Mouse (Mus musculus): Measurements from ENCODE around the gene Hist2h2ac.
A peak's percentile ranks its signal among the peaks of the same experiment; 100 is the strongest.

The Hist2h2ac gene

DNA sequence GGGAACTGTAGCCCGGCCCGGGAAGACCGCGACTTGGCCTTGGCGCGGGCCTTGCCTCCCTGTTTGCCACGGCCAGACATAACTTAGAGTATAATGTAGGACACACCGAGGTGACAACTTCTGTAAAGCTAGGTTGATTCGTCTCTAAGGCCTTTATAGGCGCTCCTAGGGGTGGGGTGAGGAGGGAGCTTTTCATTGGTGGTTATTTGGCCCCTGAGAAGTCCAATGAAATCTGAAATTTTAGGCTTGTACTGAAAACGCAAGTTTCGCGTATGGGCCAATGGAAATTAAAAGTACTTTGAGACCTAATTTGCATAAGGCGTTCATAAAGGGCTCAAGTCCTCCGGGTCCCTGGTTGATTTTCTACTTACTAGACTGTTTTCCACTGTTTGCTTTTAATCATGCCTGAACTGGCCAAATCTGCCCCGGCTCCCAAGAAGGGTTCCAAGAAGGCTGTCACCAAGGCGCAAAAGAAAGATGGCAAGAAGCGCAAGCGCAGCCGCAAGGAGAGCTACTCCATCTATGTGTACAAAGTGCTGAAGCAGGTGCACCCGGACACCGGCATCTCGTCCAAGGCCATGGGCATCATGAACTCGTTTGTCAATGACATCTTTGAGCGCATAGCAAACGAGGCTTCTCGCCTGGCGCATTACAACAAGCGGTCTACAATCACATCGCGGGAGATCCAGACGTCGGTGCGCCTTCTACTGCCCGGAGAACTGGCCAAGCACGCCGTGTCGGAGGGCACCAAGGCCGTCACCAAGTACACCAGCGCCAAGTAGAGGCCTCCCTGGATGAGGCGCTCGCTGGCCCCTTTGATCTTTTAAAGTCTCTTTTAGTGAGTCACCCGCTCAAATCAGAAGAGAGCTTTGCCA, at the start of gene Hist2h2ac, which contains the start of gene Hist2h2be:
Gene Hist2h2ac, minus strand, starts transcription at position 116 of the 875 bp plus-strand sequence.
Gene Hist2h2be, plus strand, starts transcription at position 355 of the 875 bp plus-strand sequence.
- DNase-seq = peak; percentile 92

DNA sequence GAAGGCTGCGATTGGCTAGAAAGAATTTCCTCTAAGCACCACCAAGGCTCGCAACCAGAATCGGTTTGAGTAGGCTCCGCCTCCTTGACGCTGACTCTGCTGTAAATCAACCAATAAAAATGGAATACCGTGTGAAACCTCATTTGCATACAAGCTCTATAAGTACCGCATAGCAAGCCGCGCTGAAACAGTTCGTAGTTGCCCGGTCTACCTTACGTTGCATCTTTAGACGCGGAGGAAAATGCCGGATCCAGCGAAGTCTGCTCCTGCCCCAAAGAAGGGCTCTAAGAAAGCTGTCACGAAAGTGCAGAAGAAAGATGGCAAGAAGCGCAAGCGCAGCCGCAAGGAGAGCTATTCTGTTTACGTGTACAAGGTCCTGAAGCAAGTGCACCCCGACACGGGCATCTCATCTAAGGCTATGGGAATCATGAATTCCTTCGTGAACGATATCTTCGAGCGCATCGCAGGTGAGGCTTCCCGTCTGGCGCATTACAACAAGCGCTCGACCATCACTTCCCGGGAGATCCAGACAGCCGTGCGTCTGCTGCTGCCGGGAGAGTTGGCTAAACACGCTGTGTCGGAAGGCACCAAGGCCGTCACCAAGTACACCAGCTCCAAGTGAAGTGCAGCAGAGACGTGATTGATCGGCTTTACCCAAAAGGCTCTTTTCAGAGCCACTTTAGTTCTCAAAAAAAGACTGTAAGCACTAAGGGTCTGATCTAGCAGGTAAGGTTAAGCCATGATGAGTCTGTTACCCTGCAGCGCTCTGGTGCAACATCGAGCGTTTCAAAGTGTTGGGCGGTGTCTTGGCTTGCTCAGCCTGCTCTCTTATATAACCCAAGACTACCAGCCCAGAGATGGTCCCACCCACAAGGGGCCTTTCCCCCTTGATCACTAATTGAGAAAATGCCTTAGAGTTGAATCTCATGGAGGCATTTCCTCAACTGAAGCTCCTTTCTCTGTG, 49.1 kb upstream of the Hist2h2ac start, which contains the start of gene Hist2h2bb:
Gene Hist2h2bb, plus strand, starts transcription at position 242 of the 964 bp plus-strand sequence.
- peak; percentile 96 for DNase-seq

DNA sequence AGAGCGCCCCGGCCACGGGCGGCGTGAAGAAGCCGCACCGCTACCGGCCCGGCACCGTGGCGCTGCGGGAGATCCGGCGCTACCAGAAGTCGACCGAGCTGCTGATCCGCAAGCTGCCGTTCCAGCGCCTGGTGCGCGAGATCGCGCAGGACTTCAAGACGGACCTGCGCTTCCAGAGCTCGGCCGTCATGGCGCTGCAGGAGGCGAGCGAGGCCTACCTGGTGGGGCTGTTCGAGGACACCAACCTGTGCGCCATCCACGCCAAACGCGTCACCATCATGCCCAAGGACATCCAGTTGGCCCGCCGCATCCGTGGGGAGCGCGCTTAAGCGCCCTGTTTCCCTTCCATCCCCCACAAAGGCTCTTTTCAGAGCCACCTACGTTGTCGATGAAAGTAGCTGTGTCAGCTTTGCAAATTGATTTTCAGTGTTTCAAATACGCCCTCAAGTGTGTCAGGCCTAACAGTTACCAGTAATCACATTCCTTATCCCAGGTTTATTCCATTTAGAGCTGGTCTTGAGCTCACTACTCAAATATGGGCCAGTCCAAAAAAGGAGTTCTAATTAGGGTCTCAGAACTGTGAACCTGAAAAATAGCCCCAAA, 48.2 kb upstream of the Hist2h2ac start:
- peak; percentile 22 for DNase-seq

DNA sequence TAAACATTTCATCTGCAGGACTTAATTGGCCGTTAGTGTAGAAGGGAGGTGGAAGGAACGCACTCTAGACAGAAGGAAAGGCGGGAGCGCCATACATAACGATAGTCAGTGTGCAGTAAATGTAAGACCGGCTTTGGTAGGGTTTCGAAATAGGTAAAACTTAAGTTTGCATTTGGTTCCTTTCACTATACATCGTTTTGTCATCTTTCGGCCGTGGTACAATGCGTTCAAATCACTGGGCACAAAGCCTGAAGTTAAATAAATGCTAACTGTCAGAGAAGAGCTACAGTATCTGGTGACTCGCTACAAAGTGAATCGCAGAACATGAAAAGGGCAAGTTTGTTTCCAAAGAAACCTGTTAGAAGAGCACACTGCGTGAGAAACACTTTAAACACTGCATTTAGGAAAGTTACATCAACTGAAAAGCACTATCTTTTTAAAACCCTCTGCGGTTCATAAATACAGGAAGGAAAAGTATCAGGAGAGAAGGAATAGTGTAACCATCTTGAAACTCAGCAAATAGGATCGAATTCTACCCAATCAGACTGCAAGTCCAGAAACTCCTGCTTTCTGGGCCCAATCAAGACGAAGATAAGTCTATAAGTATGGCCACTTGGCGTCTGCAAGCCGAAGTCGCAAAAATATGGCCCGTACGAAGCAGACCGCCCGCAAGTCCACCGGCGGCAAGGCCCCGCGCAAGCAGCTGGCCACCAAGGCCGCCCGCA, 47.5 kb upstream of the Hist2h2ac start, which contains the start of gene Hist2h3b:
Gene Hist2h3b, plus strand, starts transcription at position 604 of the 725 bp plus-strand sequence.
- peak; percentile 90 for DNase-seq

DNA sequence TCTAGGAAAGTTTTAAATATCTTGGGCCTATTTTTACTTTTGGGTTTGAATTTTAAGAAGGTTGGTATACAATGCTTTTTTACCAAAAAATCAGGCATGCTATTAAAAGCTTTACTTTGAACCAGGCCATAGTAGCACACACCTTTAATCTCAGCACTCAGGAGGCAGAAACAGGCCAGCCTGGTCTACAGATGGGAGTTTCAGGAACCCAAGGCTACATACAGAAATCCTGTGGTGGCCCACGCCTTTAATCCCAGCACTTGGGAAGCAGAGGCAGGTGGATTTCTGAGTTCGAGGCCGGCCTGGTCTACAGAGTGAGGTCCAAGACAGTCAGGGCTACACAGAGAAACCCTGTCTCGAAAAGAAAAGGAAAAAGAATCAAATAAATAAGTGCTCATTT, 46.9 kb upstream of the Hist2h2ac start:
- no peak for DNase-seq

DNA sequence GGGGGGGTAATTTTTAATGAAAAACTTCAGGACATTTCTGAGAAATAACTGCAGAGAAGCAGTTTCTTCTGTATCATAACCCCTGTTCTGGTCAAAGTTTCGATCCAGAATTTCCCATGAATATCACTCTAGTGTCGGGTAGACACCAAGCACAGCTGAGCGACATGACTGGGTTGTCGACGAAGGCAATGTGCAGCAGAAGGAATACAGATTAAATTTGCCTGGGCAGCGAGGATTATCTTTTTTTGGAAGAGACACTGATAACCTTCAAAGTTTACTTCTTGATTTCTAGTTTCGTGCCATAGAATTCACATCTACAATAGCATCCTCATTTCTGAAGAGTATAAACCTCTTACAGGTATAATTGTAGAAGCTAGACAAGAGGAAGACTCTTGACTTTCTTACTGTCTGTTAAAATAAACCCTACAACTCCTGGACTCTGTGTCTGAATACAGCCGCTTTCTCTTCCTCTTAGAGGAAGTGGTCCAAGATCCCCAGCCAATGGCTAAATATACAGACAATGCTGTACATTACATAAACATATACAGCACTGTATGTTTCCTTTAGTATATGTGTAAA, 45.5 kb upstream of the Hist2h2ac start:
- no peak for DNase-seq

DNA sequence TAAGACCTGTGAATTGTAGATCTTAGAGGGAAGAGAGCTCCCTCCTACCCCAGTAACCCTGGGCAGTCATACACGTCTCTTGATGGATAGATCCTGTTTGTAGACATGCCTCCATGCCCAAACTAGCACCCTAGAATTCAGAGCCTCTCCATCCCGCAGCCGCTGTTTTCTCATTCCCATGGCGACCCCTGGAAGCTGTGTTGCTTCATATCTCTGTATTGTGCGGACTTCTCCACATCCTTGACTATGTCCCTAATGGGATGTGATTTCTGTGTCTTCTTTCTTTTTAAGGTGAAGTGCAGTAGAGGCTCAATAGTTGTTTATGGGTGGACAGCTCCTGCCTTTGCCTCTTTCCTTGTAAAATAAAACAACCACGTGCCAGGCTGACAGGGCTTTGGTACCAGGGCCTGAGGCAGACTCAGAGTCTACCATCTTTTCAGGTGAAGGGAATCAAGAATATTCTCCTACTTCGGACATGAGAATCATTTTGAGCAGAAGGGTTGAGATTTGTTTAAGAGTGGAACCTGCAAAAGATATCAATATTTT, 43.8 kb upstream of the Hist2h2ac start:
- DNase-seq = no peak

DNA sequence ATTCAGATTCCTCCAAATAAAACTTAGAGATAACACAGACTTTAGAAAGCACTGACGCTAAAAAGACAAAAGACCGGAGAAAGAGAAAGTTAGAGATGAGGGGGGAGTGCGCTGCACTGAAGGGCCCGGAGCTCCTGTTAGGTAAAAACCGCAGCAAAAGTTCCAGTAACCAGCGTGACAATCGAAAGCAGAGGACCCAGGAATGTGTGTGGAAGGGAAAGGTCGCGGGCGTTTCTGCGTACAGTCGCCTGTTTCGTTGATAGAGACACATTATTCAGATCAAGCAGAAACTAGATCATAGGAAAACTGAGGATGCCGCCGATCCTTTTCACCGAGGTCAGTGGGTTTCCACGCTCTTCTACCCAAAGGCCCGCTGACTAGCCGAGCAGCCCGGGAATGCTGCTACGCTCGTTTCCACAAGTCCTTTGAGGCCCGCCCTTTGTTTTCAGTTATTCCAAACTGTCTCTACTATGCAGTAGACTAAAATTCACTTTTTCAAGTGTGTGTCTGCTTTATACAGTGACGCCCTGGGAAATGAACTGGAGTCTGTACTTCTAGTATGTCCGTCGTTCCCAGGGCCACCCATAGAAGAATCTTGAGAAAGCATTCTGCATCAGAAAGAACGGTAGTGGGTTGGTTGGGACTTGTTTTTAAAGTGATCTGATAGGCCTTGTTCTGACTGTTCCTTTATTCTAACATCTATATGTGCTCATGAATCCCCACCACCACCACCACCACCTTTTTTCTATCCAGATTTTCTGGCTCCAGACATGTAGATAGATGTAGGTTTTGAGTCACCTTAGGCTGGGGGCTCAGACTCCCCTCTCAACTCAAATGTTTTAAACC, 43.1 kb upstream of the Hist2h2ac start:
- peak; percentile 65 for DNase-seq

DNA sequence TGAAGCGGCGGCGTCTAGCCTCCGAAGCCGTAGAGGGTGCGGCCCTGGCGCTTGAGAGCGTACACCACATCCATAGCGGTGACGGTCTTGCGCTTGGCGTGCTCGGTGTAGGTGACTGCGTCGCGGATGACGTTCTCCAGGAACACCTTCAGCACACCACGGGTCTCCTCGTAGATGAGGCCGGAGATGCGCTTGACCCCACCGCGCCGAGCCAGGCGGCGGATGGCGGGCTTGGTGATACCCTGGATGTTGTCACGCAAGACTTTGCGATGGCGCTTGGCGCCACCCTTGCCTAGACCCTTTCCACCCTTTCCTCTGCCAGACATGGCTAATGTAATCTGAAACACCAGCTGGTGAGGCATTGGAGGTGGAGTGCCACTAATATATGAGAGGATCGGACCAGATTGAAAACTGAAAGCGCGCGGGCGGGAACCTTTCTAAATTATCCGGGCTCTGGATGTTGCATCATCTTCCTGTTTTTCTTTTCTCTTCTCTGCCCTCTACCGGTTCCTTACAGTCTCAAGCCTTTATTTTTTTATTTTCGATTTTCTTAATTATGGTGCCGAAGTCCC, 42.4 kb upstream of the Hist2h2ac start, which contains the start of gene Hist2h4:
Gene Hist2h4, minus strand, starts transcription at position 333 of the 572 bp plus-strand sequence.
- DNase-seq = peak; percentile 96

DNA sequence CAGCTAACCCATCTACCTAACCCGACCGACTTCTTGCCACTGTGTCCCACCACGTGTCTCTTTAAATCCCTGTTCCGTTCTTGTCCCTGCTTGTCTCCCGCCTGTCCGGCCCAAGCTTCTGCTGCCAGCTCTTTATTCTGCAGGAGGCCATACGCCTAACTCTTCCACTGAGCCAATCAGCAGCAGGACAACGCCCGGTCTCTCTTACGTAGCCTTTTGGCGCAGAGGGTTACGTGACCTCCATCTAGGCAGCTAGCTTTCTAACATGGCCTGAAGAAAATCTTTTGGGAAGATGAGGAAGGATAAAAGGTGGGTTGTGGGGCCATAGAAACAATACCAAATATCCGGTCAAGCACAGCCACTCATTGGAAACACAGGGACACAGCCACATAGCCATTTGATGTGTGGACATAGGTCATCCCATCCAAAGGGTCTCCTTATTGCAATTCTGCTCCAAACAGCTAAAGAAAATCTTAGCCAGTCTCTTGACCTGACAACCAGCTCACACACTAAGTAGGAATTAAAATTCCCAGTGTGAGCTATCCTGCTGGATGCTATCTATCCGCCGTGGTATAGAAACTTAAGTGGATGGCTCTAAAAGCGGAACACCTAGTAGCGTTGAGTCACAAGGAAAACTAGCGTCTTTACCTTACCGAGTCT, 41.7 kb upstream of the Hist2h2ac start:
- peak; percentile 86 for DNase-seq

DNA sequence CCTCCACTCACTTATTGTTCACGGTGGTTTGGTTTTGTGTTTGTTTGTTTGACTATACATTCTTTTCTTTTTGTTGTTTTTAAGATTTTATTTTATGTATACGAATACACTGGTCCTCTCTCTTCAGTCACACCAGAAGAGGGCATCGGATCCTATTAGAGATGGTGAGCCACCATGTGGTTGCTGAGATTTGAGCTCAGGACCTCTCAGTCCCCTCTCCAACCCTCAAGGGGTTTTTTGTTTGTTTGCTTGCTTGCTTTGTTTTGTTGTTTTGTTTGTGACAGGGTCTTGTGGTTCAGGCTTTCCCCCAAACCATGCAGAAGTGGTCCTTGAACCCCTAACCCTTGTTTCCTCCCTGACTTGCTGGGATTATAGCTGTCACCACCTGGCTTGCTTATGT, 40.9 kb upstream of the Hist2h2ac start:
- DNase-seq = no peak

DNA sequence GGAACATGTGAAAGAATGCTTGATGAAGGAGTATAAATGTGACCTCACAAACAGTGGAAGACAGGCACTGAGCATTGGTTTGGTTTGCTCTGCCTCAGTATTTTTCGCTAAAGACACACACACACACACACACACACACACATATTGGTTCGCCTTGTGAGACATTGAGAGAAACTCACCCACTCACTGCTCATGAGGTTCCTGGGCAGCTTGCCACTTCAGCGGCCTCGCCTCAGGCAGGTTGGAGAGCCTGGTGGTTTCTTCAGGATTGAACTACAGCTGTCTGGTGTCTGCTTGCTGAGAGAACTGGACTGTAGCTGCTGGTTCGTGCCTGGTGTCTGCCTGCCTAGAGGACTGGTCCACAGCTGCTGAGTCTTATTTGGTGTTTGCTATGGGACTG, 39.5 kb upstream of the Hist2h2ac start:
- no peak for DNase-seq

DNA sequence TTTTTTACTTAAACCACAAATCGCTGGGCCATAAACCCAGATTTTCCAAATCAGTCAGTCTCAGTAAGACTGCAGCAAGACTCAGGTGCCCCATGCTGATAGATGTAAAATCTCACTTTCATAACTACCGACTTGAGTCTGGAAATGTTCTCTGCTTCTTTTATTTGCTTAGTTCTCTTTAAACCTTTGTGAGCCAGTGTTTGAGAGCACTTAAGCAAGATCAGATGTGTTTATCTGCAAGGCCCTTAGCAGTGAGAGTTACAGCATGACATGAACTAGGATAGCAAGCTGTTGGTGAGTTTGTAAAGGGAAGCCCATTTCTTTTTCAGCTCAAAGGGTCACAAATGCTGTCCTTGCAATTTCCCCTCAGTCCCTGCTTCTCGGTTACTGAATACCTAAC, 36.5 kb upstream of the Hist2h2ac start:
- DNase-seq = no peak

DNA sequence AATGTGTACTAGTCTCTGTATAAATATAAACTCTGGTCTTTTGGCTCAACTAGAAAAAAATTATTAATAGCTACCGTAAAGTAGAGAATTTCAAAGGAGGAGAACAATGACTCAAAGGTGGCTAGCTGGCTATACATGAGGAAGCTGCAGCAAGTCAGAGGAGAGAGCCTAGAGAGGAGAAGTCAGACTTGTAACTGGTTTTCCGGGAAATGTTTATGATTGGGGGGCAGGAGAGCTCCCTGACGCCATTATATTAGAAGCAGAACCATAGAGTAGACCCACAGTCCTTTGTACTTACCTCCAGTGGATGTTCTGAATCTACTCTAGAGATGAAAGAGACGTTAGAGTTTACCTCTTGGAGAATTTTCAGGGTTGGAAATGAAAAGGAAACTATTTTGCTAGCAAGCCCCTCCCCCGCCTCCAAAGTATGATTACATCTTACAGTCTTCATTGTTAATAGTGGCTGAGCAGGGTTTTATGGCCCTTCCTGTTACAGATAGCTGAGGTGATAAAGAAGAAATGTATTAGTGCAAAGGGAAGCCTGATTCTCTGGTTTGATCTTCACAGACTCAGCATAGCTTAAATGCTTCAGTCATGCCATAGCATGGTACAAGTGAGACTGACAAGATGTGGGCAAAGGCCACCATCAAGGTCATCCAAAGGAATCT, 35.4 kb upstream of the Hist2h2ac start:
- no peak for DNase-seq

DNA sequence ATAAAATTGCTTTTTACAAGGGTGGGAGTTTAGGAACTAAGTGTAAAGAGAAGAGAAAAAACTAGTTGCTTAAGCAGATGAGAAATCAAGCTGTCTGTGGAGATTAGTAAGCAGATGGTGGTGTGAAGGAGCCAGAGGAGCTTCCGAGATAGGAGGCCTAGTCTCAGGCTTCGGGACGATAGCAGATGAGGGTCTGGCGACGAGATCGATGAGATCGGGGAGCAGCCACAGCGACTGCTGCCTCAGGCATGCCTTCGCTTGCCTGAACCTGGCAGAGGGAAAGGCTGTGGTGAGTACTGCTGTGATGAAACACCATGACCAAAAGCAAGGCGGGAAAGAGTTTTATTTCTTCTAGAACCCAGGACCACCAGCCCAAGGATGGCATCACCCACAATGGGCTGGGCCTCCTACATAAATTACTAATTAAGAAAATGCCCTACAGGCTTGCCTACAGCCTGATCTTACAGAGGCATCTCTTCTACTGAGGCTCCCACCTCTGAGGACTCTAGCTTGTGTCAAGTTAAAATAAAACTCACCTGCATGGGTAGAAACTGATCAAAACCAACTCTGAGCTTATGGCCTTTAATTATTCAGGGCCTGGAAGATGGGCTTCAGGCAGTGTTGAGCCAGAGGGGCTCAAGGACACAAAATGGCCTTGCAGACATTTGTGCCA, 34.1 kb upstream of the Hist2h2ac start:
- no peak for DNase-seq

DNA sequence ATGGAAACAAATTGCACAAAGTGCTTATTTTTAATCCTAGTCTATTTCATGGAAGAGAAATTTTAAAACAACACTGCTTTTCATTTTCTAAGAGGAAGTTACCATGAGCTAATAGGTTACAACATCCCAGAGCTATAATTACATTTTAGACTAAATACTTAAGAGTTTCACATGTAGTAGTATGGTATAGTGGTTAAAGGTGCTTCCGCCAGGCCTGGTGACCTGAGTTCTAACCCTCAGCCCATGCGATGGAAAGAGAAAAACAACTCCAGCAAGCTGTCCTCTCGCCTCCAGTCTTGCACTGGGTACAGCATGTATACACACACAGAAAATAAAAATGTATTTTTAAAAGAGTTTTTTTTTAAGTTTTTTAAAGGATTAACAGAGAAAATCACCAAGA, 31.1 kb upstream of the Hist2h2ac start:
- DNase-seq = no peak

DNA sequence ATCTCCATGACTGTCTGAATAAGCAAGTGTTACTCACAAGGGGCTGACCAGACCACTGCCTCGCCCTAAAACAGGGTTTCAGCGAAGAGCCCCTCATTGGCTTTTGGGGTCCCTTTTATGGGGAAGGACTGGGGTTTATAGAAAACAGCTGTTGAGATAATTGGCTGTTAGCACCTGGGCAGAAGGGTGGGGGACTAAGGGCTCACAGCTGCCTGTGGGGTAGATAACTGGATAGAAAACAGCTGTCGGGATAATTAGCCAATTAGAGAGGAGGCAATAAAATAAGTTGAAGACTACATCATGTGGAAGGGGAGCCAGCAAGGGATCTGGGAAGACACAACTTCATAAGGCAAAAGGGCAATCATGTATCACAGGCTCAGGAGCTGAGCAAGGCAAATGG, 30.2 kb upstream of the Hist2h2ac start:
- DNase-seq = no peak

DNA sequence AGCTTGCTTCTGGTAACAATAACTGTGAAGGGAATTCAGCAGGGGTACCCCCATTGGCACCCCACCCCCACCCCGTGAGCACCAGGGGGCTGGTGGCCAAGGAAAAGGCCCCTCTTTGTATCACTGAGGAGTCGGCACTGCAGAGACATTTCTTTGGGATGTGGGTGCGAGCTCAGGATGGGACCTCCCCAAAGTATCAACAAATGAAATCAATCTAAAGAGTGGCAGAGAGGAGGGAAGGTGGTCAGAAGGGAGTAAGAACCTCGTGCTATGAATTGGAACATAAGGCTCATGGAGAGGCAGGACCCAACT, 28.3 kb upstream of the Hist2h2ac start:
- DNase-seq = no peak

Measured in kidney, postnatal 14 days (tissue).